Mouse (Mus musculus) hindbrain, embryonic 14.5 days (tissue): ENCODE data around the gene Lrrn2. TPM values are rescaled to one million over a fixed set of nuclear protein-coding genes. Genes with fewer than 3 reads are reported as not detected.

Experiments used
- ATAC-seq: fragments of 200-750 bp; cut with Nextera tagmentation; 2 replicates; pipeline ENCODE4 v1.8.0; 2017; ENCODE audit warnings: moderate number of reproducible peaks, mild to moderate bottlenecking, moderate TSS enrichment, moderate library complexity; ENCODE audit not compliant: low FRiP score
- DNase-seq: peaks from one replicate; pipeline ENCODE4 v3.0.0-alpha.2; 2015; ENCODE audit warnings: low spot score
- H3K27ac ChIP-seq: fragments of 300-500 bp; sonication (generic); 2 replicates; pipeline ENCODE4 v1.5.1; 2014; ENCODE audit warnings: mild to moderate bottlenecking, moderate library complexity
- H3K27me3 ChIP-seq: fragments of 300-500 bp; sonication (generic); 2 replicates; pipeline ENCODE4 v1.6.1; 2014; ENCODE audit warnings: mild to moderate bottlenecking, low read length, mixed read lengths; ENCODE audit not compliant: control insufficient read depth, insufficient read depth
- H3K36me3 ChIP-seq: fragments of 300-500 bp; sonication (generic); replicated peaks from 2 replicates; pipeline ENCODE4 v1.6.1; 2014; ENCODE audit not compliant: control insufficient read depth, insufficient read depth
- H3K4me1 ChIP-seq: fragments of 300-500 bp; sonication (generic); replicated peaks from 2 replicates; pipeline ENCODE4 v1.6.1; 2014; ENCODE audit warnings: antibody characterized with exemption, low read length, mixed read lengths; ENCODE audit not compliant: control insufficient read depth, insufficient read depth
- H3K4me2 ChIP-seq: fragments of 300-500 bp; sonication (generic); replicated peaks from 2 replicates; pipeline ENCODE4 v1.6.1; 2014; ENCODE audit warnings: mild to moderate bottlenecking, moderate library complexity
- H3K4me3 ChIP-seq: fragments of 300-500 bp; sonication (generic); replicated peaks from 2 replicates; pipeline ENCODE4 v1.5.1; 2014; ENCODE audit warnings: mild to moderate bottlenecking, low read length
- H3K9ac ChIP-seq: fragments of 300-500 bp; sonication (generic); 2 replicates; pipeline ENCODE4 v1.6.1; 2014
- H3K9me3 ChIP-seq: fragments of 300-500 bp; sonication (generic); 2 replicates; pipeline ENCODE4 v1.6.1; 2016; ENCODE audit warnings: low read length; ENCODE audit not compliant: control insufficient read depth
- WGBS: fragments of 180-500 bp; shearing (Covaris S2); extraction: QIAGEN DNeasy Blood & Tissue Kit; methylation state at CpG from one replicate; pipeline ENCODE4 v1.1.7; 2014; 5-methylcytosine and 5-hydroxymethylcytosine counted together
- polyA plus RNA-seq: library from polyadenylated mRNA; unstranded; fragments of >200 nt; fragmentation: Nextera tagmentation; extraction: Ambion mirVana; gene quantifications from 2 replicates; pipeline ENCODE4 v1.2.1, GENCODE M21; 2014

Gene Lrrn2
- polyA plus RNA-seq, 1 experiment from 2014 or later: 40.7 TPM

GRCm38 (mm10) chr1:132918117-132918680 is 38.1 kb downstream of the Lrrn2 start:
- DNase-seq (no peak), ATAC-seq (no peak)
- Histone ChIP-seq H3K9ac (peak overlapping the region; percentile 28; the same call in 1 of the 2 replicates), H3K4me3 (no peak overlapping the region), H3K9me3 (no peaks in the 10 kb centered on the region), H3K36me3 (no peaks in the 10 kb centered on the region), H3K27ac (peak overlapping the region; percentile 66), H3K4me2 (no peak overlapping the region; the same call in 1 of the 2 replicates), H3K27me3 (no peaks in the 10 kb centered on the region), H3K4me1 (peaks cover 56% of the 10 kb centered on the region)
- WGBS: 22% methylated on average over 10 of the region's 10 CpGs

- Histone ChIP-seq H3K36me3 (no peaks in the 10 kb centered on the region), H3K4me3 (no peak overlapping the region), H3K27me3 (no peaks in the 10 kb centered on the region), H3K4me1 (peaks cover 56% of the 10 kb centered on the region), H3K27ac (no peak overlapping the region), H3K9me3 (no peaks in the 10 kb centered on the region), H3K4me2 (no peak overlapping the region), H3K9ac (no peak overlapping the region)
- WGBS: 75% methylated on average over 8 of the region's 8 CpGs
- ATAC-seq (no peak), DNase-seq (no peak)
These were observed 39.2 kb downstream of the Lrrn2 start for GRCm38 (mm10) chr1:132919258-132919657.

DNA sequence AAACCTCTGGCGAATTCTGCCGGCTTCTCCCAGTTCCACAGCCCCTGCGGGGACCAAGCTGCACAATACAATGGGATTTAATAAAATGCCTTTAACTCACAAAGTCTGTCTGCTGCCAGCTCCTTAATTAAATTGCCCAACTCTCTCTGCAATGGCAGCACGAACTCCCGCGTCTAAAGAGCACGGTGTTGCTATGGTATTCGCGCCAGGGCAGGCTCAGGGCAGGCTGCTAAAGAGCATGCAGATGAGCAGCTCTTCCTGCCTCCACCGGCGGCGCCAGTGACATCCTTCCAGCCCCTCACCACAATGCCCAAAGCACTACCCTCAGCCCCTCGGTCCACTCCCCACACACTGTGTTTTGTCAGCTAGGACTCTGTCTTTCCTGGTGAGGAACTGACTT is 41.0 kb downstream of the Lrrn2 start:
- Histone ChIP-seq H3K27ac (peak overlapping the region; percentile 76), H3K36me3 (no peaks in the 10 kb centered on the region), H3K9ac (0 out of 2 replicates have a peak overlapping the region, but pooled peaks have one; percentile 22), H3K9me3 (no peaks in the 10 kb centered on the region), H3K27me3 (no peaks in the 10 kb centered on the region), H3K4me1 (peaks cover 48% of the 10 kb centered on the region), H3K4me3 (no peak overlapping the region), H3K4me2 (peak overlapping the region; percentile 12; the same call in 1 of the 2 replicates)
- ATAC-seq (peak; percentile 73), DNase-seq (peak; percentile 68)
- whole genome bisulfite sequencing: 4% methylated on average over 13 of the region's 13 CpGs

DNA sequence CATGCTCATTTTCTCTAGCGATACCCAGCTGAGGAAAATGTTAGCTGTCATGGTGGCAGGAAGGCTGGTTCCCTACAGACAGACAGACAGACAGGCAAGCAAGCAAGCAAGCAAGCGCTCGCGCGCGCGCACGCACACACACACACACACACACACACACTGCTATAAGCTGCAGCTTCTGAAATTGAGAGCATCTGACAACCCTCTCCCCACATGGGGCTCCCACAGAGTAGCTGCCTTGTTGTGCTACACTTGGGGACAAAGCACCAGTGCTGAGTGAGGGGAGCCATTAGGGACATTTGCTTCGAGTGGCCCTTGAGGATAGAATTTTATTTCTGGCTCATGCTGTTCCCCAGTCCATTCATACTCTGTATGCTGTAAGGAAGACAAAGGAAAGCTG is 42.2 kb downstream of the Lrrn2 start:
- no peaks in the 10 kb centered on the region for H3K36me3 ChIP-seq
- 0 out of 2 replicates have a peak overlapping the region, but pooled peaks have one; percentile 5 for H3K9ac ChIP-seq
- peaks cover 40% of the 10 kb centered on the region for H3K4me1 ChIP-seq
- H3K27ac ChIP-seq: peak overlapping the region; percentile 60
- whole genome bisulfite sequencing: 52% methylated on average over 9 of the region's 9 CpGs
- H3K9me3 ChIP-seq: no peaks in the 10 kb centered on the region
- ATAC-seq (no peak), DNase-seq (no peak)
- no peaks in the 10 kb centered on the region for H3K27me3 ChIP-seq
- no peak overlapping the region for H3K4me3 ChIP-seq
- H3K4me2 ChIP-seq: no peak overlapping the region

DNA sequence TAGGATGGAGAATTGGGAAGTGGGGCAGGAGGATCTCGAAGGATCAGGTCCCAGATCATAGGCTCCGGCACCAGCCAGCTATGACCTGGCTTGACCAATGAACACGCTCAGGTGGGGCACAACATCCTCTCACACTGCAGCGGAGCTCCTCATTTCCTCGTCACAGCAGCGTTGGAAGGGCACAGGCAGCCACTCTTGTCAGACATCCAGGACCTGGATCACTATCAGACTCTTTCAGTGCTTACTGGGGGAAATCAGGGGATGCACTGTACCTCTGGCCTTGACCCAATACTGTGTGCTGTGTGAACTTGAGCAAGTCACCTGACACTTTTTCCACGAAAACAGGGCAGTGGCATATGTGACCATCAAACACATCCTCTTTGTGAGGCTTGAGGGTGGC is 45.2 kb downstream of the Lrrn2 start:
- no peak for DNase-seq
- H3K4me2 ChIP-seq: no peak overlapping the region
- no peak overlapping the region for H3K9ac ChIP-seq
- no peak for ATAC-seq
- no peak overlapping the region for H3K27ac ChIP-seq
- no peaks in the 10 kb centered on the region for H3K27me3 ChIP-seq
- no peaks in the 10 kb centered on the region for H3K36me3 ChIP-seq
- H3K4me3 ChIP-seq: no peak overlapping the region
- 88% methylated on average over 7 of the region's 7 CpGs for WGBS
- H3K9me3 ChIP-seq: no peaks in the 10 kb centered on the region
- peaks cover 31% of the 10 kb centered on the region for H3K4me1 ChIP-seq

DNA sequence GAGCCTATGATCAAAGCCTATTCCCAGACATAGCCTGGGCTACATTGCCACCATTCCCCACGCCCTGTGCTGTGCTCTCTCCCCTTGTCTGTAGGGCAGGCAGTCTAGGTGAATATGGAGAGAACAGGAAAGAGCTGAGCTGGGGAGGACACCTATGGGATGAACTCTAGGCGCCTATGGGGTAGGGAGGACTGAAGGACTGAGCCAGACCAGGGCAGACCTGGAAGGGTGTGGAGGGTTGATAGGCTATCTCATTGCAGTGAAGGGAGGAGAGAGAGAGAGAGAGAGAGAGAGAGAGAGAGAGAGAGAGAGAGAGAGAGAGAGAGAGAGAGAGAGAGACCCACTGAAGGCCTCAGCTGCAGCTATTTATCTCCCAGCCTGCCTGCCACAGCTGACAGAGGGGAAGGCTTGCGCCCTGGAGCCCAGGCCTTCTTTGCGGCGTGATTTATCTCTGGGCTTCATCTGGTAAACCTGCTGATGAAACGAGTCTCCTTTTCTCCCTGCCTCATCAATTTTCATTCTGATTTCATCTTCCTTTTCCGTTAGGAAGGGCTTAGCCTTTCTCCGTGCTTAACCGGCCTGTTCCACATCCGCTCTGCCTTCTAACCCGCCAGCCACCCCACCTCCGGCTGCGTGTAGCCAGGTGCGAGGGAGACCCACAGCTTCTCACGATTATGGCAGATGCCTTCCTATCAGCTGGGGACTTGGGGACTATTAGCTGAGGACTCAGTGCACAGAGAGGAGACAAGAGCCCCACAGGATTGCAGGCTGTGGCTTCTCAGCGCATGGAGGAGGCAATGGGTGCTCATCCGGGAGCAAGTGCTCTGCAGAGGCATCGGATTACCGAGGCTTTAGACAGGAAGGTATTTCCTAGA is 48.2 kb downstream of the Lrrn2 start:
- H3K9ac ChIP-seq: peak overlapping the region; percentile 24; the same call in 1 of the 2 replicates
- H3K4me2 ChIP-seq: no peak overlapping the region
- H3K27me3 ChIP-seq: no peaks in the 10 kb centered on the region
- WGBS: 38% methylated on average over 19 of the region's 19 CpGs
- peak; percentile 55; the same call in 1 of the 2 replicates for ATAC-seq
- peak overlapping the region; percentile 85 for H3K27ac ChIP-seq
- no peaks in the 10 kb centered on the region for H3K9me3 ChIP-seq
- peaks cover 8% of the 10 kb centered on the region for H3K4me1 ChIP-seq
- H3K4me3 ChIP-seq: no peak overlapping the region
- no peak for DNase-seq
- no peaks in the 10 kb centered on the region for H3K36me3 ChIP-seq

- H3K4me2 ChIP-seq: no peak overlapping the region
These were observed 48.8 kb downstream of the Lrrn2 start for GRCm38 (mm10) chr1:132928907-132929250.

DNA sequence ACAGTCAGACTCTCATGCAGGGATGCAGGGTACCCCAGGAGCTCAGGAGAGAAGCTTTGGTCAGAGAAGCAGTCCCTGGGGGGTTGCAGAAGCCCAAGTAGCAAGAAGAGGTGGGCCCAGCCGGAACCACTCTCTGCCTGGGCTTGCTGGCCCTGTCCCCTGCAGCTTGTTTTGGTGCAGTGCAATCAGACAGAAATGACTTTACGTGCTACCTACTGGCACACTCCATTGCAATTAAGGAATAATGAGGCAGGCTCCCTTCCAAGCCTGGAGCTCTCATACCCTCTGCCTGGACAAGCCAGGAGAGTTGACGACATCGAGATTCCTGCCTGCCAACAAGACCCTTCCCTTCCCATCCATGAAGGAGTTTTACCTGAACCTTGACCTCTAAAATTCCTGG is 50.2 kb downstream of the Lrrn2 start:
- H3K9me3 ChIP-seq: no peaks in the 10 kb centered on the region
- H3K9ac ChIP-seq: no peak overlapping the region
- H3K27me3 ChIP-seq: no peaks in the 10 kb centered on the region
- peaks cover 16% of the 10 kb centered on the region for H3K4me1 ChIP-seq
- H3K36me3 ChIP-seq: no peaks in the 10 kb centered on the region
- 55% methylated on average over 4 of the region's 4 CpGs for whole genome bisulfite sequencing
- H3K4me3 ChIP-seq: no peak overlapping the region
- no peak overlapping the region for H3K27ac ChIP-seq
- ATAC-seq: no peak
- no peak overlapping the region for H3K4me2 ChIP-seq
- no peak for DNase-seq

More at GRCm38 (mm10) chr1:132928907-132929250, 48.8 kb downstream of the Lrrn2 start:
- H3K4me3 ChIP-seq: no peak overlapping the region
- H3K27ac ChIP-seq: peak overlapping the region; percentile 85
- DNase-seq: no peak
- peak overlapping the region; percentile 24; the same call in 1 of the 2 replicates for H3K9ac ChIP-seq
- 70% methylated on average over 3 of the region's 3 CpGs for WGBS
- H3K4me1 ChIP-seq: peaks cover 8% of the 10 kb centered on the region
- no peaks in the 10 kb centered on the region for H3K36me3 ChIP-seq
- peak; percentile 35; the same call in 1 of the 2 replicates for ATAC-seq
- H3K9me3 ChIP-seq: no peaks in the 10 kb centered on the region
- H3K27me3 ChIP-seq: no peaks in the 10 kb centered on the region

GRCm38 (mm10) chr1:132932421-132932820 is 52.3 kb downstream of the Lrrn2 start:
- no peak overlapping the region for H3K4me2 ChIP-seq
- no peak overlapping the region for H3K4me3 ChIP-seq
- no peak overlapping the region for H3K9ac ChIP-seq
- no peaks in the 10 kb centered on the region for H3K27me3 ChIP-seq
- DNase-seq: no peak
- H3K27ac ChIP-seq: no peak overlapping the region
- peaks cover 5% of the 10 kb centered on the region for H3K36me3 ChIP-seq
- no peaks in the 10 kb centered on the region for H3K9me3 ChIP-seq
- 70% methylated on average over 2 of the region's 2 CpGs for WGBS
- no peak for ATAC-seq
- H3K4me1 ChIP-seq: peaks cover 16% of the 10 kb centered on the region
